Mouse (Mus musculus): Measurements from ENCODE around the gene Pcdh7. TPM values are rescaled to one million over a fixed set of nuclear protein-coding genes. Genes with fewer than 3 reads are reported as not detected.

The Pcdh7 gene
- polyA plus RNA-seq, 1 experiment from 2014 or later: 23.7 TPM

GRCm38 (mm10) chr5:57841357-57842119, 123.8 kb downstream of the Pcdh7 start:
- 80% methylated on average over 5 of the region's 5 CpGs for WGBS
- Histone ChIP-seq H3K4me2 (ENCODE audit: low read length) (no peak overlapping the region), H3K9ac (replicated peaks; ENCODE audit: low read length) (no peak overlapping the region), H3K27me3 (ENCODE audit: control insufficient read depth, insufficient read depth, low read length) (no peaks in the 10 kb centered on the region), H3K9me3 (ENCODE audit: control insufficient read depth, low read length) (no peaks in the 10 kb centered on the region), H3K36me3 (ENCODE audit: control insufficient read depth, insufficient read depth, low read length) (no peaks in the 10 kb centered on the region), H3K27ac (replicated peaks; ENCODE audit: low read depth, low read length) (no peak overlapping the region), H3K4me1 (ENCODE audit: control insufficient read depth, insufficient read depth, low read length) (no peaks in the 10 kb centered on the region), H3K4me3 (replicated peaks; ENCODE audit: low read depth, low read length) (no peak overlapping the region)
- DNase-seq (no peak), ATAC-seq (ENCODE audit: low FRiP score, low TSS enrichment) (no peak)

GRCm38 (mm10) chr5:57847500-57847899, 129.7 kb downstream of the Pcdh7 start:
- Histone ChIP-seq H3K9ac (replicated peaks; ENCODE audit: low read length) (no peak overlapping the region), H3K27ac (replicated peaks; ENCODE audit: low read depth, low read length) (no peak overlapping the region), H3K4me2 (ENCODE audit: low read length) (no peak overlapping the region), H3K9me3 (ENCODE audit: control insufficient read depth, low read length) (no peaks in the 10 kb centered on the region), H3K27me3 (ENCODE audit: control insufficient read depth, insufficient read depth, low read length) (no peaks in the 10 kb centered on the region), H3K36me3 (ENCODE audit: control insufficient read depth, insufficient read depth, low read length) (no peaks in the 10 kb centered on the region), H3K4me3 (replicated peaks; ENCODE audit: low read depth, low read length) (no peak overlapping the region), H3K4me1 (ENCODE audit: control insufficient read depth, insufficient read depth, low read length) (no peaks in the 10 kb centered on the region)
- no peak for ATAC-seq (ENCODE audit: low FRiP score, low TSS enrichment)
- 84% methylated on average over 3 of the region's 3 CpGs for whole genome bisulfite sequencing
- DNase-seq: no peak

GRCm38 (mm10) chr5:57850111-57850510, 132.3 kb downstream of the Pcdh7 start:
- no peaks in the 10 kb centered on the region for H3K9me3 ChIP-seq (ENCODE audit: control insufficient read depth, low read length)
- no peak overlapping the region for H3K27ac ChIP-seq (replicated peaks; ENCODE audit: low read depth, low read length)
- H3K36me3 ChIP-seq (ENCODE audit: control insufficient read depth, insufficient read depth, low read length): no peaks in the 10 kb centered on the region
- H3K4me1 ChIP-seq (ENCODE audit: control insufficient read depth, insufficient read depth, low read length): no peaks in the 10 kb centered on the region
- no peak overlapping the region for H3K4me3 ChIP-seq (replicated peaks; ENCODE audit: low read depth, low read length)
- ATAC-seq (ENCODE audit: low FRiP score, low TSS enrichment): no peak
- no peak overlapping the region for H3K4me2 ChIP-seq (ENCODE audit: low read length)
- H3K27me3 ChIP-seq (ENCODE audit: control insufficient read depth, insufficient read depth, low read length): no peaks in the 10 kb centered on the region
- no peak overlapping the region for H3K9ac ChIP-seq (replicated peaks; ENCODE audit: low read length)
- WGBS: 86% methylated on average over 2 of the region's 2 CpGs
- no peak for DNase-seq

GRCm38 (mm10) chr5:57857316-57857715, 139.5 kb downstream of the Pcdh7 start:
- Histone ChIP-seq H3K27me3 (ENCODE audit: control insufficient read depth, insufficient read depth, low read length) (no peaks in the 10 kb centered on the region), H3K9ac (replicated peaks; ENCODE audit: low read length) (no peak overlapping the region), H3K9me3 (ENCODE audit: control insufficient read depth, low read length) (no peaks in the 10 kb centered on the region), H3K4me2 (ENCODE audit: low read length) (no peak overlapping the region), H3K36me3 (ENCODE audit: control insufficient read depth, insufficient read depth, low read length) (no peaks in the 10 kb centered on the region), H3K4me3 (replicated peaks; ENCODE audit: low read depth, low read length) (no peak overlapping the region), H3K4me1 (ENCODE audit: control insufficient read depth, insufficient read depth, low read length) (no peaks in the 10 kb centered on the region), H3K27ac (replicated peaks; ENCODE audit: low read depth, low read length) (no peak overlapping the region)
- ATAC-seq (ENCODE audit: low FRiP score, low TSS enrichment) (no peak), DNase-seq (no peak)
- WGBS: 78% methylated on average over 3 of the region's 3 CpGs

GRCm38 (mm10) chr5:57864254-57864653, 146.5 kb downstream of the Pcdh7 start:
- no peak for DNase-seq
- Histone ChIP-seq H3K36me3 (ENCODE audit: control insufficient read depth, insufficient read depth, low read length) (no peaks in the 10 kb centered on the region), H3K9me3 (ENCODE audit: control insufficient read depth, low read length) (no peaks in the 10 kb centered on the region), H3K27me3 (ENCODE audit: control insufficient read depth, insufficient read depth, low read length) (no peaks in the 10 kb centered on the region), H3K4me3 (replicated peaks; ENCODE audit: low read depth, low read length) (no peak overlapping the region), H3K4me1 (ENCODE audit: control insufficient read depth, insufficient read depth, low read length) (no peaks in the 10 kb centered on the region), H3K27ac (replicated peaks; ENCODE audit: low read depth, low read length) (no peak overlapping the region), H3K9ac (replicated peaks; ENCODE audit: low read length) (no peak overlapping the region), H3K4me2 (ENCODE audit: low read length) (no peak overlapping the region)
- WGBS: 96% methylated on average over 3 of the region's 3 CpGs
- no peak for ATAC-seq (ENCODE audit: low FRiP score, low TSS enrichment)

GRCm38 (mm10) chr5:57865256-57865655, 147.5 kb downstream of the Pcdh7 start:
- no peak overlapping the region for H3K27ac ChIP-seq (replicated peaks; ENCODE audit: low read depth, low read length)
- no peak overlapping the region for H3K4me3 ChIP-seq (replicated peaks; ENCODE audit: low read depth, low read length)
- ATAC-seq (ENCODE audit: low FRiP score, low TSS enrichment) (no peak), DNase-seq (no peak)
- no peak overlapping the region for H3K9ac ChIP-seq (replicated peaks; ENCODE audit: low read length)
- no peaks in the 10 kb centered on the region for H3K36me3 ChIP-seq (ENCODE audit: control insufficient read depth, insufficient read depth, low read length)
- H3K9me3 ChIP-seq (ENCODE audit: control insufficient read depth, low read length): no peaks in the 10 kb centered on the region
- H3K27me3 ChIP-seq (ENCODE audit: control insufficient read depth, insufficient read depth, low read length): no peaks in the 10 kb centered on the region
- no peak overlapping the region for H3K4me2 ChIP-seq (ENCODE audit: low read length)
- WGBS: 86% methylated on average over 3 of the region's 3 CpGs
- H3K4me1 ChIP-seq (ENCODE audit: control insufficient read depth, insufficient read depth, low read length): no peaks in the 10 kb centered on the region

- no peak for DNase-seq
- Histone ChIP-seq H3K27ac (replicated peaks; ENCODE audit: low read depth, low read length) (no peak overlapping the region), H3K27me3 (ENCODE audit: control insufficient read depth, insufficient read depth, low read length) (no peaks in the 10 kb centered on the region), H3K9me3 (ENCODE audit: control insufficient read depth, low read length) (no peaks in the 10 kb centered on the region), H3K4me2 (ENCODE audit: low read length) (no peak overlapping the region), H3K4me3 (replicated peaks; ENCODE audit: low read depth, low read length) (no peak overlapping the region), H3K9ac (replicated peaks; ENCODE audit: low read length) (no peak overlapping the region), H3K36me3 (ENCODE audit: control insufficient read depth, insufficient read depth, low read length) (no peaks in the 10 kb centered on the region), H3K4me1 (ENCODE audit: control insufficient read depth, insufficient read depth, low read length) (no peaks in the 10 kb centered on the region)
- 76% methylated on average over 1 of the region's 1 CpGs for WGBS
- ATAC-seq (ENCODE audit: low FRiP score, low TSS enrichment): no peak
Observed at GRCm38 (mm10) chr5:57866097-57866496, 148.3 kb downstream of the Pcdh7 start.

- ATAC-seq (ENCODE audit: low FRiP score, low TSS enrichment) (no peak), DNase-seq (no peak)
- WGBS: 90% methylated on average over 2 of the region's 2 CpGs
- H3K4me2 ChIP-seq (ENCODE audit: low read length): no peak overlapping the region
- H3K9me3 ChIP-seq (ENCODE audit: control insufficient read depth, low read length): no peaks in the 10 kb centered on the region
- H3K4me3 ChIP-seq (replicated peaks; ENCODE audit: low read depth, low read length): no peak overlapping the region
- H3K9ac ChIP-seq (replicated peaks; ENCODE audit: low read length): no peak overlapping the region
- H3K36me3 ChIP-seq (ENCODE audit: control insufficient read depth, insufficient read depth, low read length): no peaks in the 10 kb centered on the region
- no peaks in the 10 kb centered on the region for H3K27me3 ChIP-seq (ENCODE audit: control insufficient read depth, insufficient read depth, low read length)
- H3K27ac ChIP-seq (replicated peaks; ENCODE audit: low read depth, low read length): no peak overlapping the region
- no peaks in the 10 kb centered on the region for H3K4me1 ChIP-seq (ENCODE audit: control insufficient read depth, insufficient read depth, low read length)
Observed at GRCm38 (mm10) chr5:57867906-57868305, 150.1 kb downstream of the Pcdh7 start.

DNA sequence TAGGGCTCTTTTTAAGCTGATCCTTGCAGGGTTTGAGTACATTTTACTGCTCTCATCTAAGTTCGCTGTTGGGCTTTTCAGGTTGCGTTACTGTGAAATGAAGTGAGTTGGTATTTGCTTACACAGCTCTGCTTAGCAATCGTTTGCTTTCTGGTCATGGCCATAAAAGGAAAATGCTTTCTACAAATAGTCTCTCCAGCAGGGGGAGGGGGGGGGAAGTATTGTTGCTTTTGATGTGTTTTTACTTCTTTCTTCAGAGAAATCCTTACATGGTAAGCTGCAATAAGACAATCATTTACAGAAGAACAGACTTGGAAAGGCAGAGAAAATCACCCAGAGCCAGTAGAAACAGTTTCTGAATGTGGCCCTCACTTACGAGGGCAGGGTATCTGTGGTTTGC, 150.9 kb downstream of the Pcdh7 start:
- Histone ChIP-seq H3K4me1 (ENCODE audit: control insufficient read depth, insufficient read depth, low read length) (no peaks in the 10 kb centered on the region), H3K27me3 (ENCODE audit: control insufficient read depth, insufficient read depth, low read length) (no peaks in the 10 kb centered on the region), H3K4me3 (replicated peaks; ENCODE audit: low read depth, low read length) (no peak overlapping the region), H3K36me3 (ENCODE audit: control insufficient read depth, insufficient read depth, low read length) (no peaks in the 10 kb centered on the region), H3K4me2 (ENCODE audit: low read length) (no peak overlapping the region), H3K9ac (replicated peaks; ENCODE audit: low read length) (no peak overlapping the region), H3K9me3 (ENCODE audit: control insufficient read depth, low read length) (no peaks in the 10 kb centered on the region), H3K27ac (replicated peaks; ENCODE audit: low read depth, low read length) (no peak overlapping the region)
- DNase-seq: peak; percentile 18
- ATAC-seq (ENCODE audit: low FRiP score, low TSS enrichment): no peak
- WGBS: 56% methylated on average over 4 of the region's 4 CpGs
